Mouse (Mus musculus) heart, postnatal 0 days (tissue): ENCODE results near the gene Dmwd.

Experiments used
- CTCF ChIP-seq: IDR thresholded peaks from 2 replicates; pipeline ENCODE4 v1.5.1; 2016; ENCODE audit warnings: antibody characterized with exemption, control low read depth, low read depth
- EP300 ChIP-seq: IDR thresholded peaks from 2 replicates; pipeline ENCODE4 v1.6.1; 2016; ENCODE audit warnings: antibody characterized with exemption, low read depth

DNA sequence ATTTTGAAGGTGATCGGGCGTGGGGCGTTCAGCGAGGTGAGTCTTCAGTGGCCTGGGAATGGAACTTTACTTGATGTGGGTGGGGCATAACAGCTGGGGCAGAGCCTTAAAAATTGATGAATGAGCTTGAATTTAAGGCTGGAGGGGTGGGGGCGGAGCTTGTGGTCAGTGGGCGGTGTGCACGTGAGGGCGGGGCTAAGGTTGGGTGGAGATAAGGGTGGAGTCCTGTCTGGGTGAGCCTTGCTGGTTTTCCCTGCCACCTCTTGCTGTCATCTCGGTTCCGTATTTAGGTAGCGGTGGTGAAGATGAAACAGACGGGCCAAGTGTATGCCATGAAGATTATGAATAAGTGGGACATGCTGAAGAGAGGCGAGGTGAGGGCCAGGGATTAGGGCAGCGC is 10.0 kb downstream of the Dmwd start:
- TF ChIP-seq CTCF (no peak), EP300 (no peak)
